ENCODE assay signal across 8 mouse cellular contexts in the genomic region with DNA sequence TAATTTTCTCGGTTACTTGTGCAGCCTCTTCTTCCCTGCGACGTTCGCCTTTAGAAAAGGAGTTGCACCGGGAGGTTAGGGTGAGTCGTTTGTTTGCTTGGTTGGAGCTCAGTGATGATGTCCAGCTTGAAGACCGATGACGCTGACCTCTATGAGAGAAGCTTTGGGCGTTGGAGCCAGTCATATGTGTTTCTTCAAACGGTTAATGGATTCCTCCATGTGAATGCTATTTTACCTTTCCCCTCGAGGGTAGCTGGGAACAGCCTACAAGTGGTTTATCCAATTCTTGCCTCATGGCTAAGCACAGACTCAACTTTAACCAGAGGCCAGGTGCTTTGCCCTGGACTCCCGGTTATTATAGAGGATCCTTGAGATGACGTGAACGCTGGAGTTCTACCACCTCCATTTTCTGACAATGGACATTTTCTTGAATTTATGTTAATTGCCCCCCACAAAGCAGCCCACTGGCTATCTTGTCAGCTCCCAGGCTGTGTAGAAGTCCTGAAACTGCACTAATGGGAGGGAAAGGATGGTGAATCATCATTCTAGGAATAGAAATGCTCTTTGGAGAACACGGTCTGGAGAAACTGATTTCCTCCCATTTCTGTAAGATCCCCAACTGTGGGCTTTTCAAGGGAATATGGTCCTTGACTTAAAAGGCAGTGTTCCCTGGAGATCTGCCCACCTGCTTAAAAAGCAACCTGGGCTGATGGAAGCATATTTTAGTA. TPM values are rescaled to one million over a fixed set of nuclear protein-coding genes. Genes with fewer than 3 reads are reported as not detected.
DNase-seq lines count a peak whose midpoint lies in the region; ATAC-seq and TF ChIP-seq lines count a peak whose summit lies in the region.

No protein-coding gene starts in this region.

- H3K4me1 ChIP-seq in heart, adult 2 months (ENCODE audit: control insufficient read depth, insufficient read depth, low read length): no peaks in the 10 kb centered on the region; the same call in 1 of the 2 replicates
- H3K4me1 ChIP-seq in MEL (ENCODE audit: control insufficient read depth in 1 of 2, insufficient read depth in 2 of 2, low read length in 2 of 2): no peaks in the 10 kb centered on the region
- peaks cover 21% of the 10 kb centered on the region for H3K4me1 ChIP-seq in forebrain, embryonic 16.5 days (replicated peaks; ENCODE audit: control insufficient read depth, insufficient read depth, low read length)
- peaks cover 21% of the 10 kb centered on the region for H3K4me1 ChIP-seq in kidney, embryonic 16.5 days (ENCODE audit: insufficient read depth, low read length)
- peaks cover 26% of the 10 kb centered on the region for H3K4me1 ChIP-seq in midbrain, embryonic 13.5 days (replicated peaks)

- peak overlapping the region; percentile 71 for H3K4me2 ChIP-seq in forebrain, embryonic 16.5 days (ENCODE audit: low read length)
- peak overlapping the region; percentile 65 for H3K4me2 ChIP-seq in kidney, embryonic 16.5 days (replicated peaks; ENCODE audit: low read depth, low read length)
- H3K4me2 ChIP-seq in midbrain, embryonic 13.5 days (replicated peaks): peak overlapping the region; percentile 78

- H3K9me3 ChIP-seq in MEL (replicated peaks; ENCODE audit: insufficient read depth, low read length): no peaks in the 10 kb centered on the region
- H3K9me3 ChIP-seq in forebrain, embryonic 16.5 days (ENCODE audit: control insufficient read depth, low read length): no peaks in the 10 kb centered on the region
- H3K9me3 ChIP-seq in kidney, embryonic 16.5 days (ENCODE audit: low read length): no peaks in the 10 kb centered on the region
- H3K9me3 ChIP-seq in midbrain, embryonic 13.5 days: no peaks in the 10 kb centered on the region

- TF ChIP-seq POLR2A in heart, adult 2 months (IDR thresholded peaks at IDR 0.05; ENCODE audit: insufficient read depth, low read depth, low read length): peak; percentile 3; the same call in 1 of the 2 replicates
- TF ChIP-seq POLR2A in MEL (IDR thresholded peaks at IDR 0.05; ENCODE audit: control insufficient read depth in 1 of 2, insufficient read depth in 1 of 2, low read depth in 1 of 2, low read length in 2 of 2, poor library complexity in 1 of 2): no peak

- TF ChIP-seq RAD21 in MEL (IDR thresholded peaks at IDR 0.05; ENCODE audit: low read depth, low read length): no peak

- WGBS in heart, adult 2 months: 1% methylated on average over 15 of the region's 15 CpGs
- 5% methylated on average over 15 of the region's 15 CpGs for WGBS in forebrain, embryonic 16.5 days
- 3% methylated on average over 15 of the region's 15 CpGs for WGBS in kidney, embryonic 16.5 days
- WGBS in midbrain, embryonic 13.5 days: 6% methylated on average over 15 of the region's 15 CpGs

- peak overlapping the region; percentile 99 for H3K9ac ChIP-seq in heart, adult 2 months (ENCODE audit: low read depth, low read length)
- peak overlapping the region; percentile 60; the same call in 1 of the 2 replicates for H3K9ac ChIP-seq in MEL (ENCODE audit: control insufficient read depth, low read depth, low read length, poor library complexity, severe bottlenecking)
- H3K9ac ChIP-seq in forebrain, embryonic 16.5 days (replicated peaks; ENCODE audit: low read depth, low read length): peak overlapping the region; percentile 56
- peak overlapping the region; percentile 77 for H3K9ac ChIP-seq in kidney, embryonic 16.5 days (replicated peaks; ENCODE audit: low read length)
- peak overlapping the region; percentile 62 for H3K9ac ChIP-seq in midbrain, embryonic 13.5 days (replicated peaks)

- no peak for TF ChIP-seq EP300 in heart, adult 2 months (IDR thresholded peaks at IDR 0.05; ENCODE audit: insufficient read depth, low read depth, low read length)
- TF ChIP-seq EP300 in MEL (IDR thresholded peaks at IDR 0.05; ENCODE audit: low read depth in 1 of 2, low read length in 2 of 2): no peak

- no peak for TF ChIP-seq CTCF in heart, adult 2 months (IDR thresholded peaks at IDR 0.05)
- TF ChIP-seq CTCF in MEL (IDR thresholded peaks at IDR 0.05 in 2 of 3, conservative IDR thresholded peaks at IDR 0.05 in 1 of 3; ENCODE audit: control insufficient read depth in 1 of 3, insufficient read depth in 1 of 3, low read depth in 2 of 3, low read length in 3 of 3, poor library complexity in 1 of 3, severe bottlenecking in 1 of 3): no peak

- intact Hi-C loops in heart, adult 2 months (cut with DNase I): loop anchor here (1.0 to 10.0 kb wide), 5 partner anchors 10 to 386 kb away; no protein-coding TSS in a partner anchor

- DNase-seq in heart, adult 2 months: no peak
- DNase-seq in heart, adult 8-10 months (ENCODE audit: low spot score): no peak
- no peak for DNase-seq in MEL (ENCODE audit: low read depth, low spot score)
- no peak for DNase-seq in spleen, adult 12 weeks (ENCODE audit: low spot score)
- DNase-seq in spleen, postnatal 4 days (ENCODE audit: low spot score in 2 of 2): no peak

- H3K27me3 ChIP-seq in heart, adult 2 months (ENCODE audit: control insufficient read depth, insufficient read depth, low read length): no peaks in the 10 kb centered on the region; the same call in 1 of the 2 replicates
- peaks cover 19 to 25% of the 10 kb centered on the region in 2 experiments for H3K27me3 ChIP-seq in MEL (ENCODE audit: control insufficient read depth in 1 of 2, insufficient read depth in 2 of 2, low read length in 2 of 2)
- H3K27me3 ChIP-seq in forebrain, embryonic 16.5 days (replicated peaks; ENCODE audit: control insufficient read depth, insufficient read depth, low read length): 0 out of 2 replicates have a peak, but pooled peaks cover 2% of the 10 kb centered on the region
- H3K27me3 ChIP-seq in kidney, embryonic 16.5 days (ENCODE audit: insufficient read depth, low read length): no peaks in the 10 kb centered on the region
- no peaks in the 10 kb centered on the region for H3K27me3 ChIP-seq in midbrain, embryonic 13.5 days

- peak overlapping the region; percentile 93 for H3K4me3 ChIP-seq in heart, adult 2 months
- H3K4me3 ChIP-seq in MEL (ENCODE audit: control insufficient read depth in 1 of 2, insufficient read depth in 1 of 2, low read depth in 2 of 2, low read length in 2 of 2): peak overlapping the region; percentile 68
- peak overlapping the region; percentile 99 for H3K4me3 ChIP-seq in forebrain, embryonic 16.5 days (replicated peaks; ENCODE audit: low read length)
- peak overlapping the region; percentile 84 for H3K4me3 ChIP-seq in kidney, embryonic 16.5 days (ENCODE audit: low read length)
- peak overlapping the region; percentile 98 for H3K4me3 ChIP-seq in midbrain, embryonic 13.5 days (replicated peaks)

- H3K36me3 ChIP-seq in heart, adult 2 months (ENCODE audit: control insufficient read depth, insufficient read depth, low read length): peaks cover 17% of the 10 kb centered on the region
- no peaks in the 10 kb centered on the region for H3K36me3 ChIP-seq in MEL (ENCODE audit: control insufficient read depth in 1 of 2, insufficient read depth in 2 of 2, low read length in 2 of 2)
- no peaks in the 10 kb centered on the region for H3K36me3 ChIP-seq in forebrain, embryonic 16.5 days (ENCODE audit: control insufficient read depth, insufficient read depth)
- H3K36me3 ChIP-seq in kidney, embryonic 16.5 days (ENCODE audit: insufficient read depth, low read length): no peaks in the 10 kb centered on the region
- H3K36me3 ChIP-seq in midbrain, embryonic 13.5 days: no peaks in the 10 kb centered on the region

- peak overlapping the region; percentile 98 for H3K27ac ChIP-seq in heart, adult 2 months
- no peak overlapping the region for H3K27ac ChIP-seq in MEL (ENCODE audit: control insufficient read depth, low read depth, low read length)
- H3K27ac ChIP-seq in forebrain, embryonic 16.5 days (ENCODE audit: low read length): peak overlapping the region; percentile 67
- peak overlapping the region; percentile 90 for H3K27ac ChIP-seq in kidney, embryonic 16.5 days (ENCODE audit: low read length)
- peak overlapping the region; percentile 97 for H3K27ac ChIP-seq in midbrain, embryonic 13.5 days

- ATAC-seq in forebrain, embryonic 16.5 days: peak; percentile 9
- ATAC-seq in kidney, embryonic 16.5 days (ENCODE audit: low FRiP score, low TSS enrichment): peak; percentile 20; the same call in 1 of the 2 replicates
- ATAC-seq in midbrain, embryonic 13.5 days: peak; percentile 35

- peaks cover 18% of the 10 kb centered on the region for H3K79me2 ChIP-seq in heart, adult 2 months (replicated peaks; ENCODE audit: control insufficient read depth, insufficient read depth, low read length)
- no peaks in the 10 kb centered on the region; the same call in 1 of the 2 replicates for H3K79me2 ChIP-seq in MEL (ENCODE audit: control insufficient read depth, insufficient read depth, low read length, poor library complexity)

TF ChIP-seq in MEL, 35 proteins besides CTCF, POLR2A, EP300 and RAD21 (continues in another document):
- TF ChIP-seq SMC3 (IDR thresholded peaks at IDR 0.05; ENCODE audit: low read depth, low read length): no peak
- no peak for TF ChIP-seq SIN3A (IDR thresholded peaks at IDR 0.05; ENCODE audit: low read length)
- no peak for TF ChIP-seq ZC3H11A (IDR thresholded peaks at IDR 0.05; ENCODE audit: low read depth, low read length)
- no peak for TF ChIP-seq GATA1 (IDR thresholded peaks at IDR 0.05; ENCODE audit: low read depth, low read length)
- no peak for TF ChIP-seq BHLHE40 (IDR thresholded peaks at IDR 0.05; ENCODE audit: borderline replicate concordance, low read depth, low read length)
- no peak for TF ChIP-seq TCF12 (IDR thresholded peaks at IDR 0.05; ENCODE audit: low read depth, low read length)
- no peak for TF ChIP-seq UBTF (IDR thresholded peaks at IDR 0.05; ENCODE audit: borderline replicate concordance, insufficient read depth, low read depth, low read length)
- no peak for TF ChIP-seq CHD1 (IDR thresholded peaks at IDR 0.05; ENCODE audit: low read depth, low read length)
- no peak for TF ChIP-seq MAZ (IDR thresholded peaks at IDR 0.05; ENCODE audit: low read depth, low read length)
- no peak for TF ChIP-seq POLR2AphosphoS5 (IDR thresholded peaks at IDR 0.05; ENCODE audit: borderline replicate concordance, low read depth, low read length)
- TF ChIP-seq USF2 (IDR thresholded peaks at IDR 0.05; ENCODE audit: borderline replicate concordance in 1 of 2, insufficient read depth in 1 of 2, low read depth in 1 of 2, low read length in 2 of 2): no peak
- TF ChIP-seq USF1 (IDR thresholded peaks at IDR 0.05; ENCODE audit: low read depth, low read length): no peak

RNA-seq across cellular contexts. Expression of a gene that starts 0.8 kb away (rescaled TPM):
- total RNA-seq in heart, adult 2 months (2021): 100 to 1,000 TPM; 509 to 570 TPM
- 169 and 246 TPM in 2 replicates for polyA plus RNA-seq in heart, adult 2 months (2012; rRNA removed)
- 100 to 1,000 TPM; 542 to 588 (median 572) TPM for total RNA-seq in heart, adult 8-10 months (2022)
- 14.6 and 20.0 TPM in 2 replicates for total RNA-seq in MEL (2012; rRNA removed)
- 10 to 100 TPM in 1 of 2 experiments, not detected in 1; 20.2 TPM for polyA plus RNA-seq in MEL (2012; ENCODE audit: insufficient read depth in 1 of 2, insufficient read length in 2 of 2, low read depth in 1 of 2, low replicate concordance in 2 of 2, missing spikeins in 1 of 2)
- 149 and 159 TPM in 2 replicates for polyA plus RNA-seq in forebrain, embryonic 16.5 days (2015; fragmentation: Nextera tagmentation; extraction: Ambion mirVana)
- 119 and 135 TPM in 2 replicates for polyA plus RNA-seq in kidney, embryonic 16.5 days (2015; fragmentation: Nextera tagmentation; extraction: Ambion mirVana)
- 121 and 136 TPM in 2 replicates for polyA plus RNA-seq in midbrain, embryonic 13.5 days (2015; fragmentation: Nextera tagmentation; extraction: Ambion mirVana)
